Mouse (Mus musculus) heart, postnatal 0 days (tissue): ENCODE measurements around the gene Prelid1.

ENCODE experiments used
- CTCF ChIP-seq: IDR thresholded peaks from 2 replicates; pipeline ENCODE4 v1.5.1; 2016; ENCODE audit warnings: antibody characterized with exemption, control low read depth, low read depth
- EP300 ChIP-seq: IDR thresholded peaks from 2 replicates; pipeline ENCODE4 v1.6.1; 2016; ENCODE audit warnings: antibody characterized with exemption, low read depth

DNA sequence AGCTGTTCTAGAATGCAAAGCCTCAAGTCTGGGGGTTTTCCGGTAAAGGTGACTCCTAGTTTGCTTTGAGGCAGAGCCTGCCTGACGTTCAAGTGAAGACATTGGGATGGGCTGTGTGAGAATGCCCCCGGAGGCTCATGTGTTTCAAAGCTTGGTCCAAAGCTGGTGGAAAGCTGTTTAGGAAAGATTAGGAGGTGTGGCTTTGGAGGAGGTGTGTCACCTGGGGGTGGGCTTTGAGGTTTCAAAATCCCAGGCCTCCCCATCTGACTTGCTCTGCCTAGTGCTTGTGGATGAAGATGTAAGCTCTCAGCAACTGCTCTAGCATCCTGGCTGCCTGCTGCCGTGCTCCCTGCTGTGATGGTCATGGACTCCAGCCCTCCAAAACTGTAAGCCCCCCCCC, 15.4 kb downstream of the Prelid1 start:
- TF ChIP-seq CTCF (no peak), EP300 (no peak)
